Mouse (Mus musculus) limb, embryonic 10.5 days (tissue): ENCODE data around the gene Kiss1r. TPM values are rescaled to one million over a fixed set of nuclear protein-coding genes. Genes with fewer than 3 reads are reported as not detected.
A peak's percentile ranks its signal among the peaks of the same experiment; 100 is the strongest.
"Not testable (repeated sequence)": the region's sequence is repeated elsewhere in the genome, so short reads cannot be mapped to it uniquely, and the experiment has no call there.

Experiments
- DNase-seq: peaks from one replicate; pipeline ENCODE4 v3.0.0-alpha.2; 2017; ENCODE audit warnings: low spot score
- H3K27ac ChIP-seq: fragments of 300-500 bp; sonication (generic); 2 replicates; pipeline ENCODE4 v1.5.1; 2016; ENCODE audit warnings: mild to moderate bottlenecking
- H3K27me3 ChIP-seq: fragments of 300-500 bp; sonication (generic); 2 replicates; pipeline ENCODE4 v1.6.1; 2016; ENCODE audit warnings: low read depth, mild to moderate bottlenecking; ENCODE audit not compliant: poor library complexity, severe bottlenecking
- H3K36me3 ChIP-seq: fragments of 300-500 bp; sonication (generic); 2 replicates; pipeline ENCODE4 v1.6.1; 2016; ENCODE audit warnings: mild to moderate bottlenecking, moderate library complexity
- H3K4me1 ChIP-seq: fragments of 300-500 bp; sonication (generic); 2 replicates; pipeline ENCODE4 v1.6.1; 2016
- H3K4me3 ChIP-seq: fragments of 300-500 bp; sonication (generic); 2 replicates; pipeline ENCODE4 v1.5.1; 2016; ENCODE audit warnings: mild to moderate bottlenecking, moderate library complexity
- H3K9me3 ChIP-seq: fragments of 300-500 bp; sonication (generic); replicated peaks from 2 replicates; pipeline ENCODE4 v1.6.1; 2016; ENCODE audit warnings: mild to moderate bottlenecking
- WGBS: fragments of 180-500 bp; shearing (Covaris S2); methylation state at CpG from one replicate; pipeline ENCODE4 v1.1.7; 2016; 5-methylcytosine and 5-hydroxymethylcytosine counted together
- polyA plus RNA-seq: library from polyadenylated mRNA; unstranded; fragments of >200 nt; fragmentation: Nextera tagmentation; extraction: Ambion mirVana; gene quantifications from 2 replicates; pipeline ENCODE4 v1.2.1, GENCODE M21; 2016

Gene Kiss1r
- polyA plus RNA-seq, 1 experiment from 2014 or later, result 0.31 TPM

DNA sequence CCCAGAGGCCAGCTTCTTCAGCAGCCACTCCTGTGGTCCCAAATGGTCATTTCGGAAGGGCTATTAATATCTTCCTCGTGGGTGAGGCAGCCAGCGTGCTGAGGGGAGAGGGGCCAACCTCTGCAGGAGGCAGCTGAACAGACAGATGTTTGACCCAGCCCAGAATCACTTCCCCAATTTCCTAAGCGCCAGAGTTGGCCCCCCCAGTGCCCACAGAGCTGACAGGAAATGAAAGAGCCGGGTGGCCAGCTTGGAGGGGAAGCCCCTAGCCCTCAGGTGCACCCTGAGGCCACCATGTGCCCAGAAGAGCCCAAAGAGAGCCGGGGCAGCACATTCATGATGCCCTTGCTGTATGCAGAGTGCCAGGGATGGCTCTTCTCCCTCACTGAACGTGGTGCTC lies 24.0 kb downstream of the Kiss1r start:
- DNase-seq, result no peak
- WGBS, result 69% methylated on average over 7 of the region's 7 CpGs
- H3K4me1 ChIP-seq, result peaks cover 85% of the 10 kb centered on the region
- H3K27ac ChIP-seq, result peak overlapping the region; percentile 1; the same call in 1 of the 2 replicates
- no peaks in the 10 kb centered on the region for H3K9me3 ChIP-seq
- H3K36me3 ChIP-seq, result peaks cover 87% of the 10 kb centered on the region
- H3K4me3 ChIP-seq, result no peak overlapping the region
- no peaks in the 10 kb centered on the region for H3K27me3 ChIP-seq

DNA sequence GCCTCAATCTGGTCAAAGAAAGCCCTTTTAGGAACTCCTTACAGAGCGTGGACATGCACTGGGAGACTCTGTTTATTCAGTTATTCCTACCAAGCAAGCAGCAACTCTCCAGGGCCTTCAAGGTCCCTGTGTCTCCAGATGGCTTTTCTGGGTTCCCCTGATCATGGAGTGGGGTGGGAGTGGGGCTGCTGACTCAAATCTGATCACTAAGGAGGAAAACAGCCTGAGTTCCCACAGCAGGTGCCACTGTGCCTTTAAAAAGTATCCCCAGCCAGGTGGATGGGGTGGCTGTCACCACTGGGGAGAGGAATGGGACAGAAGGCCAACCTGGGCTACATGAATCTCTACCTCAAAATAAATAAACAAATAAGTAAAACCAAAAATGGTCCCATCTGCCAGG lies 26.2 kb downstream of the Kiss1r start:
- Histone ChIP-seq H3K9me3 (no peaks in the 10 kb centered on the region), H3K27ac (peak overlapping the region; percentile 85; the same call in 1 of the 2 replicates), H3K4me1 (peaks cover 84% of the 10 kb centered on the region), H3K36me3 (peaks cover 80% of the 10 kb centered on the region), H3K27me3 (no peaks in the 10 kb centered on the region), H3K4me3 (no peak overlapping the region)
- 90% methylated on average over 1 of the region's 1 CpGs for WGBS
- no peak for DNase-seq

DNA sequence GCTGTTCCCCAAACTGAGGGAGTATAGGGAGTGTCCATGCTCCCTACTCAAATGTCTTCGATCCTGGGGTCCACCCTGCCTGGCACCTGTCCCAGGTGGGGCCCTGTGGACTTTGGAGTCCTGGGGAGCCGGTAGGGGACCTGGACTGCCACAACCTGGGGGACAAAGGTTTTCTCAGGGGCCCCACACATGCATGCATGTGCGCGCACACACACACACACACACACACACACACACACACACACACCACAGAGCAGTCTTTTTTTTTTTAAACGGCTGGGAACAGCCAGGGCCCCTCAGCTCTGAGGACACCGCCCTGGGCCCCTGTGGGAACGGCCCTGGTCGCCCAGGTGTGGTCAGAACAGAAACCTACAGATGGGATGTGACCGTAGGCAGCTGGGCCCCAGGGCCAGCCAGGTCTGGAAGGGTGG lies 26.7 kb downstream of the Kiss1r start:
- WGBS, result 80% methylated on average over 9 of the region's 9 CpGs
- Histone ChIP-seq H3K9me3 (no peaks in the 10 kb centered on the region), H3K27me3 (no peaks in the 10 kb centered on the region), H3K4me1 (peaks cover 79% of the 10 kb centered on the region), H3K36me3 (peaks cover 79% of the 10 kb centered on the region), H3K27ac (peak overlapping the region; percentile 85), H3K4me3 (no peak overlapping the region)
- DNase-seq, result no peak

DNA sequence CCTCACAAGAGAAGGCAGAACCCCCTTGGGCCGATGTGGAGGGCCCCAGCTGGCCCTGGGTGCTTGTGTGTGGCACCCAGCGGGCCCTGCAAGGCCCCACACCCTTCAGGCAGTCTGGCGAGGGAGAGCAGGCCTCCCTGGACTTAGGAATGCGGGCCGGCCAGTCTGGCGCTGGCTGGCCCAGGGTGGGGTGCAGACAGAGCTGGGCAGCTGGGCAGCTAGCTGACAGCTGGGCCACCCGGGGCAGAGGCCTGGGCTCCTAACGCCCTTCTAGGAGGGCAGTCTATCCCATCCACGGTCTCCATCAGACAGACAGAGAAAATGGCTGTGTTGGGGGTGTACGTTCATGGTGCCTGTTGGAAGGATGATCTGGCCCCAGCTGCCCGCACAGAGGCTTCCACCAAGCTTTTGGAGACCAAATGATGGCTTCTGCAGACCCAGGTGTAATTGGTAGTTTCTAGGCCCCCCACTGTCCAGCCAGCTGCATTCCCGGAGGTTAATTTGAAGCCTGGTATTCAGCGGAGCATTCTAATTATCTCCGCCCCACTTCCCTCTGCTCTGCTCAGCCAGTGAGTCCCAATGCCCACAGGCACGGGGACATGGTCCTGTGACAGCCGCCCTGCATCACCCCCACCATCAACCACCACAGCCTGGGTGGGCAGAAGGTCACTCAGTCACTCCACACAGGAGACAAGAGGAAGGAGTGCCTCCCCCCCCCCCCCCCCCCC lies 28.9 kb downstream of the Kiss1r start:
- 19% methylated on average over 16 of the region's 16 CpGs for WGBS
- H3K4me3 ChIP-seq, result peak overlapping the region; percentile 26
- no peaks in the 10 kb centered on the region for H3K9me3 ChIP-seq
- peak overlapping the region; percentile 85 for H3K27ac ChIP-seq
- peaks cover 79% of the 10 kb centered on the region for H3K36me3 ChIP-seq
- H3K27me3 ChIP-seq, result no peaks in the 10 kb centered on the region
- peaks cover 59% of the 10 kb centered on the region for H3K4me1 ChIP-seq
- peak; percentile 77 for DNase-seq

DNA sequence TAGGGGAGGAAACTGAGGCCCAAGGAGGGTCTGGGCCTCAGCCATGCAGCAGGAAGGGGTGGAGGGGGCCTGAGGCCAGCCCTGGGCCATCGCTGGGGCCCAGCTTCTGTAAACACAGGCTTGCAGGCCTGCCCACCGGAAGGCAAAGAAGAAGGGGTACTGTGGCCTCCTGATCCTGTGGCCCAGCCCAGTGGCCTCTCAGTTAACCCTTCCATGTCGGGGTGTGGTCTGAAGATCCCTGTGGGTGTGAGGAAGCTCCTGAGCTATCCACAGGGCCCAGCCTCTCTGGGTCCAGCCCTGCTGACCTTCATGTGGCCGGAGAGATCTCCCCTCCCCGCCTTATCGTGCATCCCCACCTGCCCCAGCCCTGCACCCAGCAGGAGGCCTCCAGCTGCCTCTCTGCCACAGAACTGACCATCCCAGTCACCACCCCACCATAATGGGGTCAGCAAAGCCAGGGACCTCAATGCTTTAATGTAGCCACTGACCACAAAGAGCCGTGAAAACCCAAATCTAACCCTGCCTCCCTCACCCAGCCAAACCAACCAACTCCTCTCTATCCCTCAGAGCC lies 30.1 kb downstream of the Kiss1r start:
- peaks cover 79% of the 10 kb centered on the region for H3K36me3 ChIP-seq
- WGBS, result 10% methylated on average over 7 of the region's 7 CpGs
- no peaks in the 10 kb centered on the region for H3K9me3 ChIP-seq
- peaks cover 53% of the 10 kb centered on the region for H3K4me1 ChIP-seq
- H3K4me3 ChIP-seq, result peak overlapping the region; percentile 26
- peak overlapping the region; percentile 85 for H3K27ac ChIP-seq
- no peak for DNase-seq
- H3K27me3 ChIP-seq, result no peaks in the 10 kb centered on the region

DNA sequence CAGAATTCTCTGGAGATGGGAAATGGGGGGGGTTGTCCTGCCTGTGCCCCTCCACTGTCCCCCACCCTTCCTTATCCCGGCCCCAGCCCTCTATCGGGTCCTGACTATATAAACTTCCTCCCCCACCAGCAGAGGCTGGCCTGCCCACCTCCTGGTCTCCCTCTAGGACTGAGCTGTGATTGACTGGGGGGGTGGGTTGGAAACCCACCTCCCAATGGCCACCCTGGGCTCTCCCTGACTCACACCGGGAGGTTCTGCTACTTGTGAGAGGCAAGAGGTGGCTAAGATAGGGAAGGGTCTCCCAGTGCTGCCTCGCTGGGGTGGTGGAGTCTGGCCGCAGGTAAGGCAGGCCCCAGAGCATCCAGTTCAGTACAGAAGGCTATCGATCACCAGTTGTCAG lies 30.7 kb downstream of the Kiss1r start:
- Histone ChIP-seq H3K9me3 (no peaks in the 10 kb centered on the region), H3K36me3 (peaks cover 78% of the 10 kb centered on the region), H3K27ac (peak overlapping the region; percentile 85), H3K4me1 (peaks cover 53% of the 10 kb centered on the region), H3K4me3 (peak overlapping the region; percentile 2; the same call in 1 of the 2 replicates), H3K27me3 (no peaks in the 10 kb centered on the region)
- DNase-seq, result no peak
- WGBS, result 75% methylated on average over 6 of the region's 6 CpGs

DNA sequence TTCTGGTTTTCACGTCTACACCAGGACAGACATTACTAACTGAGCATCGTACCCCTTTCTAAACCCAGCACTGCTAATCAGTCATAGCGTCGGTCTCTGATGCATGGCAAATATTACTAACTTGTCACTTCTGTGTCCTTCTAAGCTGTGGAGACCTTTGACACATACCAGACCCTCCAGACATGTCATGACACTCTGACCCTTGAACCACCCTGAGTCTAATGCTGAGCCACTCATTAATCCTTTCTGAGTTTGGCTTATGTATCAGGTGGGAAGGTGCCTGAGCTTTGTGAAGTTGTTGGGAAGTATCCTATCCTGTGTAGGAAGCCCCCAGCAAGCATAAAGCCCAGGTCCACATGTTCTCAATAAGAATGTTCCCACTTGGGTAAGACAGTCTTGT lies 33.1 kb downstream of the Kiss1r start:
- Histone ChIP-seq H3K27me3 (no peaks in the 10 kb centered on the region), H3K27ac (no peak overlapping the region), H3K36me3 (peaks cover 82% of the 10 kb centered on the region), H3K9me3 (no peaks in the 10 kb centered on the region), H3K4me1 (peaks cover 30% of the 10 kb centered on the region), H3K4me3 (no peak overlapping the region)
- 78% methylated on average over 4 of the region's 4 CpGs for WGBS
- DNase-seq, result no peak

DNA sequence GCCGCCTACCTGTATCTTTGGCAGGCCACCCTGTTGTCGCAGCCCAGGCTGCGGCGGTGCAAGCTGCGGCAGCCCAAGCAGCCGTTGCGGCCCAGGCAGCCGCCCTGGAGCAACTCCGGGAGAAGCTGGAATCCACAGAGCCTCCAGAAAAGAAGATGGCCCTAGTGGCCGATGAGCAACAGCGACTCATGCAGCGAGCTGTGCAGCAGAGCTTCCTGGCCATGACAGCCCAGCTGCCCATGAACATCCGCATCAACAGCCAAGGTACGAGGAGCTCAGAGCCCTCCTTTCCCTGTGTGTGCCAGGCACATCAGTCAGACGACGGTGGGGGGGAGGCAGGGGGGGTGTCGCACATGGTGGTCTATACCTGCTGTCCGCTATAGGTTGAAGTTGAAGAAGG lies 33.9 kb downstream of the Kiss1r start:
- Histone ChIP-seq H3K27ac (no peak overlapping the region), H3K4me3 (no peak overlapping the region), H3K36me3 (peaks cover 74% of the 10 kb centered on the region), H3K27me3 (no peaks in the 10 kb centered on the region), H3K4me1 (peaks cover 27% of the 10 kb centered on the region), H3K9me3 (no peaks in the 10 kb centered on the region)
- DNase-seq, result no peak
- WGBS, result 86% methylated on average over 18 of the region's 18 CpGs

DNA sequence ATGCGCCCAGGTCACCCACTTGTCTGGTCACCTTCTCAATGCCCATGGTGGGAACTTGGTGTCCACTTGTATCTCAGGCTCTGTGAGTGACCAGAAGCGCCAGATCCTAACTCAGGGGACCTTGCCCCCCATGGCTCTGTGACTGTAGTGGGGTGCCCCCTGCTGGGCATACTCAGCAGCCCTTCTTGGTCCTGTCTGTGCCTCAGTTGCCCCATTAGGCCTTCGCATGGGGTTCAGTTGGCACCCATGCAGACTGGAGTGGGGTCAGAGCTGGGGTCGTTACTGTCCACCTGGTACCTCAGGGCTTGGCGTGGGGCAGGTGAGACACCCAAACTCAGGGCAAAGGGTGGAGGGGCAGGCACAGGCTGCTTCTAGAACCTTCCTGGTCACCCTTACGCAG lies 37.2 kb downstream of the Kiss1r start:
- DNase-seq, result no peak
- Histone ChIP-seq H3K27me3 (no peaks in the 10 kb centered on the region), H3K4me3 (no peak overlapping the region), H3K9me3 (no peaks in the 10 kb centered on the region), H3K4me1 (peaks cover 29% of the 10 kb centered on the region), H3K36me3 (peaks cover 50% of the 10 kb centered on the region), H3K27ac (no peak overlapping the region)
- WGBS, result 88% methylated on average over 6 of the region's 6 CpGs

DNA sequence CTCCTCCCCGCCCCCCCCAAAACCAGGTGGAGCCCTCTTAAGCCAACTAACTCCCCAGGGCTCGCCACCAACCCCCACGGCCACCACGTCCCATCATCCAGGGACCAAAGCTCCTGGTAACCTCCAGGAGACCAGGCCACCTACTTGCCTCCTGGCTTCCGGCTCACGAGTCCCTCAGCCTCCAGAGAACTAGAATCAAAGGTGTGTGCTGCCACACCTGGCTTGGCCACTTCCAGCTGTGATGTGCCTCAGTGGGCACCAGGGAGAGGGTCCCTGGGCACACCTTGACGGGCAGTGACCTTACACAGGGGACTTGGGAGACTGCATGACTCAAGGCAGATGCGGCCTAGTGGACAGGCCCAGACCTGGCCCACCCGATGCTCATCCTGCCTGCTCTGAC lies 38.9 kb downstream of the Kiss1r start:
- H3K4me1 ChIP-seq, result peaks cover 32% of the 10 kb centered on the region
- H3K9me3 ChIP-seq, result no peaks in the 10 kb centered on the region
- H3K27ac ChIP-seq, result peak overlapping the region; percentile 6; the same call in 1 of the 2 replicates
- no peak overlapping the region for H3K4me3 ChIP-seq
- no peak for DNase-seq
- no peaks in the 10 kb centered on the region for H3K27me3 ChIP-seq
- H3K36me3 ChIP-seq, result peaks cover 32% of the 10 kb centered on the region
- 74% methylated on average over 9 of the region's 9 CpGs for WGBS

DNA sequence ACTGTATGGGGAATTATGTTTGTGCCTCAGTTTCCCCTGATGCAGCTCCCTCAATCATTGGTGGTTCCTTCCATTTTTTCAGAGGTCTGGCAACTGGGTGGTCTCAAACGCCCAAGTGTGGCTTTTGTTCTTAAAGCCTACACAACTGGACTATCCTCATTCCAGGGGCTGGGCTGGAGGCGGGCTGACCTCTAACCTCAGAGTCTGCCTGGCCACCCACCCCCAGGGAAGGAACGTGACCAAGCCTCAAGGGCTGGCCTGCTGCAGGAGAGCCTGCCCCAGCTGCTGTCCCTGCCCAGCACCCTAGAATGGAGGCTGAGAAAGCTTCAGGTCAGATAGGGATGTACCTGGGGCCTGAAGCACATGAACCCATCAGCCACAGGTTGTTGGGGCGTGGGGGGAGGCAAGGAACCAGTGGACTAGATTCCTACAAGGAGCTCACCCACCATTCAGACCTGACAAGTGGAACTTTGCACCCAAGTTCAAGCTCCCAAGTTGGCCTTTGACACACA lies 39.9 kb downstream of the Kiss1r start:
- no peak for DNase-seq
- peaks cover 40% of the 10 kb centered on the region for H3K4me1 ChIP-seq
- peak overlapping the region; percentile 6 for H3K27ac ChIP-seq
- no peaks in the 10 kb centered on the region for H3K27me3 ChIP-seq
- WGBS, result 30% methylated on average over 4 of the region's 4 CpGs
- peaks cover 30% of the 10 kb centered on the region for H3K36me3 ChIP-seq
- H3K9me3 ChIP-seq, result no peaks in the 10 kb centered on the region
- peak overlapping the region; percentile 5; the same call in 1 of the 2 replicates for H3K4me3 ChIP-seq

DNA sequence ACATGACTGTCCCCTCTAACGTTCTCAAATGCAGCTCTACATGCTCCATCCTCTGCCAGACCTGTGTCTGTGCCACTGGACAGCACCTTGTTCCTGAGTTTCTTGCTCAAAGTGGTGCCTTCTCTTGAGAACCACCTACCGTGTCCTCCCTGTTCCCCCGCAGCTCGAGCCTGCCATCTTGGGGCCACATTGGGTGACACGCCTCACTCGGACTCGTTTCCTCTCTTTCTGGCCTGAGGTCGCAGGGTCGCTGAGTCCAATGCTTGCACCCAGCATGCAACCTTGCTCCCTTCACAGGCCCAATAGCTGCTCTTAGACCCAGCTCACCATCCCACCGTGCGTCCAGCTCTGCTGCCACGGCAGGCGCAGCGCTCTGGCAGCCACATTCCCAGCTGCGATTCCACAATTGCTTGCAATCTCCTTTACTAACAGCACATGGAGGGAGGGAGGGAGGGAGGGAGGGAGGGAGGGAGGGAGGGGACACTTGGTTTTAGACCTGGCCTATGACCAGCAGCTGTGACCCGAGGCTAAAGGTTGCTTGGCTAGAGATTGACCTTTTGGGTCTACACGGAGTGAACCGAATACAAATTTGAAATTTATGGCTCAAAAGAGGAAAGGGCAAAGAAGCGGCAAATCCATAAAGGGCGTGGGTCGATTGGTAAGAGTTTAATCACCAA lies 41.5 kb downstream of the Kiss1r start:
- Histone ChIP-seq H3K27ac (peak overlapping the region; percentile 74), H3K27me3 (no peaks in the 10 kb centered on the region), H3K9me3 (no peaks in the 10 kb centered on the region), H3K36me3 (peaks cover 31% of the 10 kb centered on the region), H3K4me1 (peaks cover 40% of the 10 kb centered on the region), H3K4me3 (peak overlapping the region; percentile 30)
- 9% methylated on average over 21 of the region's 21 CpGs for WGBS
- peak; percentile 88 for DNase-seq

DNA sequence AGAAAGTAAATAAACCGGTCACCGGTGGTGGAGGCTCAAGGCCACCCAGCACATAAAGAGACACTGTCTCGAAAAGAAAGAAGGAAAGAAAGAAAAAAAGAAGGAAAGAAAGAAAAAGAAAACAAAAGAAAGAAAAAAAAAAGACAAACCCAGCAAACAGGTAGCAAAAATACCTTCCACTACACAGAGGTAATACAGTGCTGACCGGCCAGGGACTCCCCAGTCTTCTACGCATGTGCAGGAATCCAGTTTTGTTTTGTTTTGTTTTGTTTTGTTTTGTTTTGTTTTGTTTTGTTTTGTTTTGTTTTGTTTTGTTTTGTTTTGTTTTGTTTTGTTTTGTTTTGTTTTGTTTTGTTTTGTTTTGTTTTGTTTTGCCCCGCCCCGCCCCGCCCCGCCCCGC lies 42.6 kb downstream of the Kiss1r start:
- peaks cover 35% of the 10 kb centered on the region for H3K36me3 ChIP-seq
- H3K4me3 ChIP-seq, result peak overlapping the region; percentile 98
- not testable (repeated sequence) for H3K9me3 ChIP-seq, DNase-seq, H3K27me3 ChIP-seq, H3K27ac ChIP-seq
- H3K4me1 ChIP-seq, result peaks cover 40% of the 10 kb centered on the region
- 38% methylated on average over 10 of the region's 10 CpGs for WGBS
